Mouse (Mus musculus) heart, adult 2 months (tissue): ENCODE measurements at regions not wholly inside any gene's neighbourhood (a gene's known extent, or its start where the extent isn't known, plus 50 kb on each side); places are given as distances from the start of the nearest gene placed in this dataset.

Experiments
- DNase-seq, 2 experiments: peaks; one replicate each; pipeline ENCODE4 v3.0.0; 2021
- H3K27ac ChIP-seq: fragments of 200-600 bp; 2 replicates; pipeline ENCODE4 v1.8.1; 2022
- H3K27me3 ChIP-seq: fragments of 200-500 bp; 2 replicates; pipeline ENCODE4 v1.6.1; 2012; ENCODE audit warnings: mild to moderate bottlenecking, low read length, inconsistent platforms, mixed read lengths; ENCODE audit not compliant: control insufficient read depth, insufficient read depth
- H3K36me3 ChIP-seq: fragments of 200-500 bp; 2 replicates; pipeline ENCODE4 v1.6.1; 2012; ENCODE audit warnings: low read length, inconsistent platforms; ENCODE audit not compliant: control insufficient read depth, insufficient read depth
- H3K4me1 ChIP-seq: fragments of 200-500 bp; 2 replicates; pipeline ENCODE4 v1.6.1; 2011; ENCODE audit warnings: low read length; ENCODE audit not compliant: control insufficient read depth, insufficient read depth
- H3K4me3 ChIP-seq: fragments of 200-600 bp; 2 replicates; pipeline ENCODE4 v1.8.1; 2022
- H3K79me2 ChIP-seq: fragments of 200-500 bp; replicated peaks from 2 replicates; pipeline ENCODE4 v1.6.1; 2012; ENCODE audit warnings: mild to moderate bottlenecking, inconsistent platforms, low read length, moderate library complexity, mixed read lengths; ENCODE audit not compliant: control insufficient read depth, insufficient read depth
- H3K9ac ChIP-seq: fragments of 200-500 bp; 2 replicates; pipeline ENCODE4 v1.6.1; 2012; ENCODE audit warnings: low read depth, mild to moderate bottlenecking, control low read depth, inconsistent platforms, low read length, mixed read lengths
- CTCF ChIP-seq: fragments of 200-600 bp; IDR thresholded peaks from 2 replicates; pipeline ENCODE4 v1.8.1; 2022; ENCODE audit warnings: antibody characterized with exemption, mild to moderate bottlenecking, moderate library complexity
- EP300 ChIP-seq: fragments of 200-500 bp; IDR thresholded peaks from 2 replicates; pipeline ENCODE4 v1.6.1; 2011; ENCODE audit warnings: low read depth, low read length, control low read depth; ENCODE audit not compliant: insufficient read depth
- POLR2A ChIP-seq: fragments of 200-500 bp; IDR thresholded peaks from 2 replicates; pipeline ENCODE4 v1.6.1; 2011; ENCODE audit warnings: mild to moderate bottlenecking, low read depth, low read length, control low read depth; ENCODE audit not compliant: insufficient read depth
- WGBS: fragments of 180-500 bp; shearing (Covaris S2); methylation state at CpG from one replicate; pipeline ENCODE4 v1.1.7; 2018; 5-methylcytosine and 5-hydroxymethylcytosine counted together
- intact Hi-C: fragments of 180-260 bp; cut with DNase I; formaldehyde crosslinking; loops from one replicate; pipeline ENCODE4 v1.15.1; 2025

GRCm38 (mm10) chr8:30733385-30733784 is 2695.1 kb upstream of the 5930422O12Rik start:
- H3K27ac ChIP-seq = no peak overlapping the region

GRCm38 (mm10) chr8:30735338-30735737 is 2693.2 kb upstream of the 5930422O12Rik start:
- Histone ChIP-seq H3K36me3 (no peaks in the 10 kb centered on the region), H3K4me1 (no peaks in the 10 kb centered on the region), H3K79me2 (no peaks in the 10 kb centered on the region), H3K4me3 (no peak overlapping the region), H3K9ac (no peak overlapping the region), H3K27ac (no peak overlapping the region), H3K27me3 (0 out of 2 replicates have a peak, but pooled peaks cover 1% of the 10 kb centered on the region)
- intact Hi-C loops = no loop called here
- DNase-seq = no peak
- TF ChIP-seq CTCF (no peak), EP300 (no peak), POLR2A (no peak)
- WGBS = 69% methylated on average over 5 of the region's 5 CpGs

More at GRCm38 (mm10) chr8:30733385-30733784, 2695.1 kb upstream of the 5930422O12Rik start:
- no peak for TF ChIP-seq EP300
- TF ChIP-seq CTCF = no peak
- TF ChIP-seq POLR2A = no peak
- intact Hi-C loops = no loop called here
- no peak overlapping the region for H3K4me3 ChIP-seq
- H3K9ac ChIP-seq = no peak overlapping the region
- no peaks in the 10 kb centered on the region for H3K36me3 ChIP-seq
- 0 out of 2 replicates have a peak, but pooled peaks cover 1% of the 10 kb centered on the region for H3K27me3 ChIP-seq
- no peaks in the 10 kb centered on the region for H3K79me2 ChIP-seq
- 74% methylated on average over 6 of the region's 6 CpGs for WGBS
- no peak for DNase-seq
- H3K4me1 ChIP-seq = no peaks in the 10 kb centered on the region

GRCm38 (mm10) chr8:30735740-30736139 is 2692.8 kb upstream of the 5930422O12Rik start:
- intact Hi-C loops = no loop called here
- Histone ChIP-seq H3K4me3 (no peak overlapping the region), H3K79me2 (no peaks in the 10 kb centered on the region), H3K27me3 (0 out of 2 replicates have a peak, but pooled peaks cover 1% of the 10 kb centered on the region), H3K36me3 (no peaks in the 10 kb centered on the region), H3K27ac (no peak overlapping the region), H3K4me1 (no peaks in the 10 kb centered on the region), H3K9ac (no peak overlapping the region)
- DNase-seq = no peak
- 77% methylated on average over 10 of the region's 10 CpGs for WGBS
- TF ChIP-seq EP300 = no peak
- TF ChIP-seq CTCF = no peak
- TF ChIP-seq POLR2A = no peak

GRCm38 (mm10) chr8:30746874-30747273 is 2681.6 kb upstream of the 5930422O12Rik start:
- intact Hi-C loops = no loop called here

More at GRCm38 (mm10) chr8:30746874-30747273, 2681.6 kb upstream of the 5930422O12Rik start:
- WGBS = 66% methylated on average over 3 of the region's 3 CpGs
- Histone ChIP-seq H3K36me3 (no peaks in the 10 kb centered on the region), H3K9ac (no peak overlapping the region), H3K79me2 (no peaks in the 10 kb centered on the region), H3K27me3 (no peaks in the 10 kb centered on the region), H3K27ac (no peak overlapping the region), H3K4me1 (no peaks in the 10 kb centered on the region), H3K4me3 (no peak overlapping the region)
- TF ChIP-seq EP300 (no peak), POLR2A (no peak), CTCF (no peak)
- DNase-seq = no peak
